In the genomic region with DNA sequence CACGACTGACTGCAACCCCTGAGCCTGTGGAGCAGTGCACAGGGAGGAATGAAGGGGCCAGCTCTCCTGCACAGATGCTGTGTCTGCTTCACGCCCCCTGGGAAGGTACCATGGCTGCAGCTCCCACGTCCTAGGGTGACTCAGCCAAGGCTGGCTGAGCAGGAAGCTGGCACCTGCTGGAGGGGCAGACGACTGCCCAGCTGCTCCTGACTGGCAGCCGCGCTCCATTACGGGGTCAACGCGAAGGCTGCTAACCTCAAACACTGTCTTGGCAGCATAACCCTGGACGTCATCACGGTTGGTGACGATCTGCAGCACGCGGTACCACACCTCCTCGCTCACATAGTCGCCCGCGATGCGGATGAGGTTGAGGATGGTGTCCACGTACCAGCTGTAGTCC, we compare ENCODE assay signal across 32 mouse cellular contexts. TPM values are rescaled to one million over a fixed set of nuclear protein-coding genes. Genes with fewer than 3 reads are reported as not detected.
A peak's percentile ranks its signal among the peaks of the same experiment; 100 is the strongest.
DNase-seq lines count a peak whose midpoint lies in the region; ATAC-seq lines count a peak whose summit lies in the region.
"Had no signal": no experiment of that assay in that cellular context is flagged by ENCODE, and none has a peak within 500 bp of the region (broad histone marks: within the 10 kb centered on the region; RNA-seq: fewer than 3 reads in every experiment).

No protein-coding gene starts in this region.

- no peaks in the 10 kb centered on the region for H3K27me3 ChIP-seq in hindbrain, embryonic 12.5 days
- no peaks in the 10 kb centered on the region for H3K27me3 ChIP-seq in hindbrain, embryonic 13.5 days
- no peaks in the 10 kb centered on the region for H3K27me3 ChIP-seq in midbrain, embryonic 14.5 days (ENCODE audit: control insufficient read depth, insufficient read depth, low read length)
- H3K27me3 ChIP-seq: CH12.LX; embryonic facial prominence, embryonic 13.5 days; forebrain, embryonic 13.5 days; heart, embryonic 15.5 days; limb, embryonic 12.5 days; liver, embryonic 15.5 days; neural tube, embryonic 13.5 days had no signal

- peak overlapping the region; percentile 14; the same call in 1 of the 2 replicates for H3K9ac ChIP-seq in hindbrain, embryonic 12.5 days
- H3K9ac ChIP-seq in hindbrain, embryonic 13.5 days = no peak overlapping the region
- H3K9ac ChIP-seq in midbrain, embryonic 14.5 days (replicated peaks; ENCODE audit: low read length) = no peak overlapping the region
- H3K9ac ChIP-seq: embryonic facial prominence, embryonic 13.5 days; forebrain, embryonic 13.5 days; heart, embryonic 15.5 days; limb, embryonic 12.5 days; liver, embryonic 15.5 days; lung, embryonic 14.5 days; neural tube, embryonic 13.5 days had no signal

- 93% methylated on average over 20 of the region's 20 CpGs for WGBS in hindbrain, embryonic 12.5 days
- WGBS in hindbrain, embryonic 13.5 days = 93% methylated on average over 20 of the region's 20 CpGs
- WGBS in midbrain, embryonic 14.5 days = 92% methylated on average over 20 of the region's 20 CpGs

- no peak for ATAC-seq in hindbrain, embryonic 12.5 days (ENCODE audit: low FRiP score)
- no peak for ATAC-seq in hindbrain, embryonic 13.5 days (ENCODE audit: low FRiP score)
- ATAC-seq in midbrain, embryonic 14.5 days (ENCODE audit: low FRiP score, low TSS enrichment) = no peak
- ATAC-seq: forebrain, embryonic 13.5 days had no signal

- no peaks in the 10 kb centered on the region for H3K9me3 ChIP-seq in hindbrain, embryonic 12.5 days (replicated peaks)
- no peaks in the 10 kb centered on the region for H3K9me3 ChIP-seq in hindbrain, embryonic 13.5 days
- H3K9me3 ChIP-seq in midbrain, embryonic 14.5 days (ENCODE audit: control insufficient read depth, low read length) = no peaks in the 10 kb centered on the region
- H3K9me3 ChIP-seq: embryonic facial prominence, embryonic 13.5 days; forebrain, embryonic 13.5 days; heart, embryonic 10.5 days; heart, embryonic 15.5 days; limb, embryonic 12.5 days; liver, embryonic 15.5 days; neural tube, embryonic 13.5 days had no signal

- H3K36me3 ChIP-seq in hindbrain, embryonic 12.5 days = peaks cover 94% of the 10 kb centered on the region
- peaks cover 99% of the 10 kb centered on the region for H3K36me3 ChIP-seq in hindbrain, embryonic 13.5 days
- peaks cover 98% of the 10 kb centered on the region for H3K36me3 ChIP-seq in midbrain, embryonic 14.5 days (ENCODE audit: control insufficient read depth, insufficient read depth, low read length)

- H3K4me1 ChIP-seq in hindbrain, embryonic 12.5 days = peaks cover 13% of the 10 kb centered on the region
- peaks cover 11% of the 10 kb centered on the region for H3K4me1 ChIP-seq in hindbrain, embryonic 13.5 days (replicated peaks)
- H3K4me1 ChIP-seq in midbrain, embryonic 14.5 days (ENCODE audit: control insufficient read depth, insufficient read depth, low read length) = 0 out of 2 replicates have a peak, but pooled peaks cover 5% of the 10 kb centered on the region

- no peak overlapping the region for H3K4me3 ChIP-seq in hindbrain, embryonic 12.5 days
- no peak overlapping the region for H3K4me3 ChIP-seq in hindbrain, embryonic 13.5 days
- H3K4me3 ChIP-seq in midbrain, embryonic 14.5 days (replicated peaks; ENCODE audit: low read depth, low read length) = no peak overlapping the region
- H3K4me3 ChIP-seq: embryonic facial prominence, embryonic 13.5 days; erythroblast, embryonic 14.5 days; forebrain, embryonic 13.5 days; heart, embryonic 10.5 days; heart, embryonic 15.5 days; limb, embryonic 12.5 days; liver, embryonic 15.5 days; neural tube, embryonic 13.5 days had no signal

- DNase-seq in right cerebral cortex, adult 18-20 months = peak; percentile 81
- DNase-seq in right cerebral cortex, postnatal 4 days = no peak
- peak; percentile 57 for DNase-seq in MN1 (ENCODE audit: low spot score)
- peak; percentile 83 for DNase-seq in brain, adult 2 months (ENCODE audit: low read depth, low spot score)
- no peak for DNase-seq in adrenal gland, postnatal 36 days
- DNase-seq in midbrain, embryonic 14.5 days = no peak
- DNase-seq: adrenal gland, postnatal 10 days; B cell, adult 2 months; cerebellum, adult 18-20 months; gastrocnemius, postnatal 25 days; heart, adult 11 months; kidney, adult 11 months; kidney, postnatal 14 days; lung, embryonic 14.5 days; lung, postnatal 14 days had no signal

- no peak overlapping the region for H3K27ac ChIP-seq in hindbrain, embryonic 12.5 days
- H3K27ac ChIP-seq in hindbrain, embryonic 13.5 days = no peak overlapping the region
- no peak overlapping the region for H3K27ac ChIP-seq in midbrain, embryonic 14.5 days (replicated peaks; ENCODE audit: low read depth, low read length)
- H3K27ac ChIP-seq: embryonic facial prominence, embryonic 13.5 days; forebrain, embryonic 13.5 days; heart, embryonic 10.5 days; heart, embryonic 15.5 days; limb, embryonic 12.5 days; liver, embryonic 15.5 days; neural tube, embryonic 13.5 days had no signal

- H3K4me2 ChIP-seq in hindbrain, embryonic 12.5 days (replicated peaks) = no peak overlapping the region
- H3K4me2 ChIP-seq in hindbrain, embryonic 13.5 days = no peak overlapping the region
- H3K4me2 ChIP-seq in midbrain, embryonic 14.5 days (ENCODE audit: low read length) = no peak overlapping the region
- H3K4me2 ChIP-seq: embryonic facial prominence, embryonic 13.5 days; forebrain, embryonic 13.5 days; heart, embryonic 15.5 days; limb, embryonic 12.5 days; liver, embryonic 15.5 days; lung, embryonic 14.5 days; midbrain, embryonic 11.5 days; neural tube, embryonic 13.5 days had no signal

RNA-seq across cellular contexts. Expression of a gene that starts 9.6 kb away (rescaled TPM):
- 19.1 and 22.7 TPM in 2 replicates for polyA plus RNA-seq in hindbrain, embryonic 12.5 days (2016; fragmentation: Nextera tagmentation; extraction: Ambion mirVana)
- polyA plus RNA-seq in hindbrain, embryonic 13.5 days (2015; fragmentation: Nextera tagmentation; extraction: Ambion mirVana) = 19.3 and 19.8 TPM in 2 replicates
- 10 to 100 TPM; 24.9 to 25.8 TPM for total RNA-seq in adrenal gland, postnatal 36 days (2021)
- polyA plus RNA-seq in midbrain, embryonic 14.5 days (2014; fragmentation: Nextera tagmentation; extraction: Ambion mirVana) = 16.7 and 17.2 TPM in 2 replicates

RNA-seq across cellular contexts. Expression of a gene that starts 12.9 kb away (rescaled TPM):
- polyA plus RNA-seq in hindbrain, embryonic 12.5 days (2016; fragmentation: Nextera tagmentation; extraction: Ambion mirVana) = 153 and 155 TPM in 2 replicates
- polyA plus RNA-seq in hindbrain, embryonic 13.5 days (2015; fragmentation: Nextera tagmentation; extraction: Ambion mirVana) = 142 and 147 TPM in 2 replicates
- 10 to 100 TPM; 86.1 to 97.1 TPM for total RNA-seq in adrenal gland, postnatal 36 days (2021)
- 114 and 128 TPM in 2 replicates for polyA plus RNA-seq in midbrain, embryonic 14.5 days (2014; fragmentation: Nextera tagmentation; extraction: Ambion mirVana)

RNA-seq across cellular contexts. Expression of a gene that starts 23.9 kb away (rescaled TPM):
- 103 and 107 TPM in 2 replicates for polyA plus RNA-seq in hindbrain, embryonic 12.5 days (2016; fragmentation: Nextera tagmentation; extraction: Ambion mirVana)
- 105 and 108 TPM in 2 replicates for polyA plus RNA-seq in hindbrain, embryonic 13.5 days (2015; fragmentation: Nextera tagmentation; extraction: Ambion mirVana)
- total RNA-seq in adrenal gland, postnatal 36 days (2021) = 100 to 1,000 TPM in 1 of 2 experiments, 10 to 100 TPM in 1; 95.0 to 106 TPM
- 124 and 133 TPM in 2 replicates for polyA plus RNA-seq in midbrain, embryonic 14.5 days (2014; fragmentation: Nextera tagmentation; extraction: Ambion mirVana)

RNA-seq across cellular contexts. Expression of a gene that starts 35.8 kb away (rescaled TPM):
- 606 and 662 TPM in 2 replicates for polyA plus RNA-seq in hindbrain, embryonic 12.5 days (2016; fragmentation: Nextera tagmentation; extraction: Ambion mirVana)
- polyA plus RNA-seq in hindbrain, embryonic 13.5 days (2015; fragmentation: Nextera tagmentation; extraction: Ambion mirVana) = 495 and 503 TPM in 2 replicates
- total RNA-seq in adrenal gland, postnatal 36 days (2021) = 100 to 1,000 TPM; 215 to 274 TPM
- polyA plus RNA-seq in midbrain, embryonic 14.5 days (2014; fragmentation: Nextera tagmentation; extraction: Ambion mirVana) = 480 and 508 TPM in 2 replicates

RNA-seq across cellular contexts. Expression of a gene that starts 37.6 kb away (rescaled TPM):
- polyA plus RNA-seq in hindbrain, embryonic 12.5 days (2016; fragmentation: Nextera tagmentation; extraction: Ambion mirVana) = not detected in 2 replicates
- polyA plus RNA-seq in hindbrain, embryonic 13.5 days (2015; fragmentation: Nextera tagmentation; extraction: Ambion mirVana) = 0.17 TPM in 1 of 2 replicates, not detected in the other
- total RNA-seq in adrenal gland, postnatal 36 days (2021) = not detected
- polyA plus RNA-seq in midbrain, embryonic 14.5 days (2014; fragmentation: Nextera tagmentation; extraction: Ambion mirVana) = not detected in 2 replicates
- total RNA-seq: adrenal gland, postnatal 10 days; CH12.LX; gastrocnemius, adult 18-20 months; gastrocnemius, postnatal 25 days; heart, postnatal 25 days; liver, adult 2 months; midbrain, postnatal 0 days had no signal
- polyA plus RNA-seq: erythroblast, embryonic 14.5 days; forebrain, embryonic 13.5 days; kidney, embryonic 14.5 days; liver, embryonic 15.5 days had no signal

Comparison
In these comparisons a context has a peak if more than half of its experiments do, and no peak if none do; other contexts are left out.
1. DNase-seq: peak in right cerebral cortex, adult 18-20 months (single experiment), MN1 (single experiment) and brain, adult 2 months (single experiment); none in right cerebral cortex, postnatal 4 days (single experiment), adrenal gland, postnatal 36 days (0 of 2) and midbrain, embryonic 14.5 days (single experiment).